Mouse (Mus musculus): ENCODE measurements around the gene Tssc4. TPM values are rescaled to one million over a fixed set of nuclear protein-coding genes. Genes with fewer than 3 reads are reported as not detected.

The Tssc4 gene
- total and polyA plus RNA-seq, 3 experiments: 44.1 to 55.1 (median 49.8) TPM

DNA sequence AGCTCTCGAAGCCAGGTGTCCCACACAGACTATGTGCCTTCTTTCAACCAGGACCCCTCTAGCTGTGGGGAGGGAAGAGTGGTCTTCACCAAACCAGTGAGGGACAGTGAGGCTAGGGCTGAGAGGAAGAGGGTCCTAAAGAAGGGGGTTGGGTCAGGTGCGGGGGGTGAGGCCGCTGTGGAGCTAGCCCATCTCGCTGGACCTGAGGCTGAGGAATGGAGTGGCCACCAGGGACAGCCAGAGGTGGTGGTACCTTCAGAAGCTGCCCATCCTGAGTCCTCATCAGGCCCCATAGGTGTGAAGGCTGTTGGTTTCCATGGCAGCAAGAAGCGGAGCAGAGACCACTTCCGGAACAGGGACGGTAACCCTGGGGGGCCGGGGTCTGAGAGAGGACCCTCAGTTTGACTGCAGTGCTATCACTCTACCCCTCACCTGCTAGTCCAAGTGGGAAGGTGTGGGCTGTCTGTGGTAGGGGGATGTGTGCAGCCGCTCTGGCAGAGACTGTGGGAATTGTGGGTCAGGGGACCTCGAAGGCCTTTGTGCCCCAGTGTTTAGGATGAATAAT is 1.5 kb downstream of the Tssc4 start:
- peak overlapping the region; percentile 73 for H3K4me2 ChIP-seq (ENCODE audit: insufficient read depth, low read depth, poor library complexity, severe bottlenecking)
- H3K9ac ChIP-seq (ENCODE audit: insufficient read depth, low read depth): peak overlapping the region; percentile 94
- TF ChIP-seq BHLHE40 (IDR thresholded peaks at IDR 0.05; ENCODE audit: low read depth, low read length): no peak
- TF ChIP-seq E2F4 (IDR thresholded peaks at IDR 0.05; ENCODE audit: insufficient replicate concordance, low read depth, low read length): no peak
- no peak for TF ChIP-seq MAFK (IDR thresholded peaks at IDR 0.05; ENCODE audit: insufficient replicate concordance, low read length)
- no peak for TF ChIP-seq CHD2 (IDR thresholded peaks at IDR 0.05; ENCODE audit: low read length)
- no peak for TF ChIP-seq RCOR1 (conservative IDR thresholded peaks at IDR 0.05; ENCODE audit: low read depth, low read length)
- H3K4me3 ChIP-seq (replicated peaks in 1 of 3; ENCODE audit: low read depth in 2 of 3, low read length in 2 of 3, poor library complexity in 1 of 3): peak overlapping the region; percentile 61 to 100 (median 93)
- H3K36me3 ChIP-seq (replicated peaks in 1 of 2; ENCODE audit: control insufficient read depth in 1 of 2, insufficient read depth in 1 of 2, low read length in 1 of 2): peaks cover 26 to 78% of the 10 kb centered on the region in 2 experiments
- DNase-seq (ENCODE audit: extremely low read depth): no peak
- H3K4me1 ChIP-seq (ENCODE audit: control insufficient read depth in 1 of 2, insufficient read depth in 2 of 2): peaks cover 7 to 34% of the 10 kb centered on the region in 2 experiments
- dilution Hi-C loops (cut with MboI; ENCODE audit: extremely low pct_ligation_motif_present, extremely low pct_unique_long_range_greater_than_20kb, low sequenced_read_pairs): no loop called here
- peaks cover 12% of the 10 kb centered on the region for H3K79me2 ChIP-seq (replicated peaks; ENCODE audit: control insufficient read depth, extremely low read depth, insufficient read depth, poor library complexity, severe bottlenecking)
- no peaks in the 10 kb centered on the region for H3K27me3 ChIP-seq (replicated peaks)
- H3K27ac ChIP-seq (ENCODE audit: insufficient read depth, low read depth): no peak overlapping the region
- in situ Hi-C loops (cut with MboI; ENCODE audit: low pct_ligation_motif_present, low pct_unique_long_range_greater_than_20kb, low sequenced_read_pairs): no loop called here
- no peaks in the 10 kb centered on the region for H3K9me3 ChIP-seq (replicated peaks; ENCODE audit: low read length)

DNA sequence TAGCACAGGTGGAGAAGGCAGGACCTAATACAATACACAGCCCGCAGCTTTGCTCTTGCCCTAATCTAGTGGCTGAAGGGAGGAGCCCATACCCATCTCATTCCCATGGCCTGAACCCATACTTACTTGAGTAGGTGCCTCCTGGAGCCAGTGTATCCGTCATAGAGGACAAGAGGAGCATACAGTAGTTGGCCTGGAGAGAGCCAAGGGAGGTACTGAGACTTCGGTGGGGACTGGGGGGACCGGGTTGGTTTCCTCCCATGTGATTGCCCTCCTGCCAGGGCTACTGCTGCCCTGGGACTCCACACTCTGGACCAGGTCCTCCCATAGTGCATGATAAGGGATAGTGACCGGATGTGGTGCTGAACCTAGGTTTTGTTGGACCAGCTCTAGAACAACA is 3.6 kb downstream of the Tssc4 start:
- H3K4me3 ChIP-seq (replicated peaks in 1 of 3; ENCODE audit: low read depth in 2 of 3, low read length in 2 of 3, poor library complexity in 1 of 3): no peak overlapping the region
- H3K9ac ChIP-seq (ENCODE audit: insufficient read depth, low read depth): no peak overlapping the region
- H3K4me2 ChIP-seq (ENCODE audit: insufficient read depth, low read depth, poor library complexity, severe bottlenecking): no peak overlapping the region
- no peaks in the 10 kb centered on the region for H3K27me3 ChIP-seq (replicated peaks)
- H3K36me3 ChIP-seq (replicated peaks in 1 of 2; ENCODE audit: control insufficient read depth in 1 of 2, insufficient read depth in 1 of 2, low read length in 1 of 2): peaks cover 8 to 58% of the 10 kb centered on the region in 2 experiments
- peaks cover 12% of the 10 kb centered on the region for H3K79me2 ChIP-seq (replicated peaks; ENCODE audit: control insufficient read depth, extremely low read depth, insufficient read depth, poor library complexity, severe bottlenecking)
- dilution Hi-C loops (cut with MboI; ENCODE audit: extremely low pct_ligation_motif_present, extremely low pct_unique_long_range_greater_than_20kb, low sequenced_read_pairs): no loop called here
- TF ChIP-seq RAD21 (IDR thresholded peaks at IDR 0.05; ENCODE audit: low read depth, low read length) (no peak), ZC3H11A (IDR thresholded peaks at IDR 0.05; ENCODE audit: low read depth, low read length) (no peak), MXI1 (IDR thresholded peaks at IDR 0.05; ENCODE audit: low read depth, low read length) (no peak), MEF2A (IDR thresholded peaks at IDR 0.05; ENCODE audit: borderline replicate concordance, low read depth, low read length) (no peak)
- no peaks in the 10 kb centered on the region for H3K9me3 ChIP-seq (replicated peaks; ENCODE audit: low read length)
- no peak overlapping the region for H3K27ac ChIP-seq (ENCODE audit: insufficient read depth, low read depth)
- in situ Hi-C loops (cut with MboI; ENCODE audit: low pct_ligation_motif_present, low pct_unique_long_range_greater_than_20kb, low sequenced_read_pairs): no loop called here
- DNase-seq (ENCODE audit: extremely low read depth): no peak
- H3K4me1 ChIP-seq (ENCODE audit: control insufficient read depth in 1 of 2, insufficient read depth in 2 of 2): peaks cover 7 to 32% of the 10 kb centered on the region in 2 experiments

DNA sequence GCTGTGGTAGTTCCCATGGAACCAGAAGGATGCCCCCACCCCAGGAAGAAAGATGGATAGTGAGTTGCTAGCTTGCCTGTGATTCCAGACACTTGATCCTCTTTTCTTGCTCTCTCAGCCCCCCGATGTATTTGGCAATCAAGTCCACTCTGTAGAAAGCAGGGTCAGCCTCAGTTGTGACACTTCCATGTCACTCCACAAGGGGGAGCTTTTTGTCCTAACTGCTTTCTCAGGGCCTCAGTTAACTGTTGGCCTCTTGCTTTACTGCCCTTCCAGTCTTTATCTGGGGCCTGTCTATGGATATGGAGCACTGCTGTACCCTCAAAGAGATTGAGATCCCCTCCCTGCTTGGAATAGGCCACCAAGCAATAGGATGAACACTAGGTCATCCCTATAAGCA is 4.0 kb downstream of the Tssc4 start:
- Histone ChIP-seq H3K9ac (ENCODE audit: insufficient read depth, low read depth) (no peak overlapping the region), H3K36me3 (replicated peaks in 1 of 2; ENCODE audit: control insufficient read depth in 1 of 2, insufficient read depth in 1 of 2, low read length in 1 of 2) (peaks cover 3 to 53% of the 10 kb centered on the region in 2 experiments), H3K9me3 (replicated peaks; ENCODE audit: low read length) (no peaks in the 10 kb centered on the region), H3K27me3 (replicated peaks) (no peaks in the 10 kb centered on the region), H3K27ac (ENCODE audit: insufficient read depth, low read depth) (no peak overlapping the region), H3K4me1 (ENCODE audit: control insufficient read depth in 1 of 2, insufficient read depth in 2 of 2) (peaks cover 7 to 27% of the 10 kb centered on the region in 2 experiments), H3K4me3 (replicated peaks in 1 of 3; ENCODE audit: low read depth in 2 of 3, low read length in 2 of 3, poor library complexity in 1 of 3) (no peak overlapping the region), H3K4me2 (ENCODE audit: insufficient read depth, low read depth, poor library complexity, severe bottlenecking) (no peak overlapping the region), H3K79me2 (replicated peaks; ENCODE audit: control insufficient read depth, extremely low read depth, insufficient read depth, poor library complexity, severe bottlenecking) (peaks cover 12% of the 10 kb centered on the region)
- DNase-seq (ENCODE audit: extremely low read depth): peak; percentile 68
- in situ Hi-C loops (cut with MboI; ENCODE audit: low pct_ligation_motif_present, low pct_unique_long_range_greater_than_20kb, low sequenced_read_pairs) (no loop called here), dilution Hi-C loops (cut with MboI; ENCODE audit: extremely low pct_ligation_motif_present, extremely low pct_unique_long_range_greater_than_20kb, low sequenced_read_pairs) (no loop called here)
- TF ChIP-seq SMC3 (IDR thresholded peaks at IDR 0.05; ENCODE audit: low read depth, low read length) (peak; percentile 76), RCOR1 (conservative IDR thresholded peaks at IDR 0.05; ENCODE audit: low read depth, low read length) (no peak), USF2 (conservative IDR thresholded peaks at IDR 0.05; ENCODE audit: low read depth, low read length) (no peak), NRF1 (IDR thresholded peaks at IDR 0.05; ENCODE audit: low read depth, low read length) (no peak), SIN3A (IDR thresholded peaks at IDR 0.05; ENCODE audit: low read length) (0 out of 2 replicates have a peak, but pooled peaks have one; percentile 23), ZMIZ1 (IDR thresholded peaks at IDR 0.05; ENCODE audit: low read depth, low read length) (no peak), MAZ (IDR thresholded peaks at IDR 0.05; ENCODE audit: low read depth, low read length) (no peak), NELFE (IDR thresholded peaks at IDR 0.05; ENCODE audit: low read depth, low read length) (no peak), GABPA (IDR thresholded peaks at IDR 0.05; ENCODE audit: insufficient replicate concordance, low read depth, low read length) (no peak), CHD2 (IDR thresholded peaks at IDR 0.05; ENCODE audit: low read length) (no peak), CTCF (conservative IDR thresholded peaks at IDR 0.05 in 1 of 2, IDR thresholded peaks at IDR 0.05 in 1 of 2; ENCODE audit: low read depth in 2 of 2, low read length in 2 of 2) (peak; percentile 80), HCFC1 (IDR thresholded peaks at IDR 0.05; ENCODE audit: low read depth, low read length) (no peak), PAX5 (IDR thresholded peaks at IDR 0.05; ENCODE audit: low read length) (no peak), MEF2A (IDR thresholded peaks at IDR 0.05; ENCODE audit: borderline replicate concordance, low read depth, low read length) (no peak), ZC3H11A (IDR thresholded peaks at IDR 0.05; ENCODE audit: low read depth, low read length) (no peak), BHLHE40 (IDR thresholded peaks at IDR 0.05; ENCODE audit: low read depth, low read length) (no peak), JUND (conservative IDR thresholded peaks at IDR 0.05; ENCODE audit: low read depth, low read length) (no peak), UBTF (IDR thresholded peaks at IDR 0.05; ENCODE audit: low read depth, low read length) (no peak), POLR2A (IDR thresholded peaks at IDR 0.05; ENCODE audit: low read depth, low read length) (no peak), MAFK (IDR thresholded peaks at IDR 0.05; ENCODE audit: insufficient replicate concordance, low read length) (no peak), JUN (IDR thresholded peaks at IDR 0.05; ENCODE audit: insufficient read depth, low read depth, low read length) (no peak), TCF12 (IDR thresholded peaks at IDR 0.05; ENCODE audit: low read depth, low read length) (no peak)
